Mouse (Mus musculus) testis, postnatal 10 days (tissue): Measurements from ENCODE around the gene Eif4g3.

Experiments
- DNase-seq: peaks from one replicate; pipeline ENCODE4 v3.0.0; 2021; ENCODE audit warnings: low spot score

Eif4g3 gene

GRCm38 (mm10) chr4:138102413-138102812 is 109.6 kb downstream of the Eif4g3 start:
- no peak for DNase-seq

GRCm38 (mm10) chr4:138104967-138105366 is 112.1 kb downstream of the Eif4g3 start:
- no peak for DNase-seq

GRCm38 (mm10) chr4:138107441-138108409 is 114.9 kb downstream of the Eif4g3 start:
- DNase-seq = no peak

GRCm38 (mm10) chr4:138108541-138108940 is 115.7 kb downstream of the Eif4g3 start:
- no peak for DNase-seq

GRCm38 (mm10) chr4:138109332-138109731 is 116.5 kb downstream of the Eif4g3 start:
- DNase-seq = no peak

GRCm38 (mm10) chr4:138111858-138112257 is 119.0 kb downstream of the Eif4g3 start:
- DNase-seq = peak; percentile 48

GRCm38 (mm10) chr4:138119740-138120139 is 126.9 kb downstream of the Eif4g3 start:
- DNase-seq = no peak

- no peak for DNase-seq
These were observed 131.2 kb downstream of the Eif4g3 start for GRCm38 (mm10) chr4:138124046-138124445.

GRCm38 (mm10) chr4:138127371-138127770 is 134.5 kb downstream of the Eif4g3 start:
- no peak for DNase-seq

- DNase-seq = no peak
These were observed 135.0 kb downstream of the Eif4g3 start for GRCm38 (mm10) chr4:138127781-138128180.

- no peak for DNase-seq
These were observed 137.3 kb downstream of the Eif4g3 start for GRCm38 (mm10) chr4:138130149-138130548.

- peak; percentile 70 for DNase-seq
These were observed 138.4 kb downstream of the Eif4g3 start for GRCm38 (mm10) chr4:138131226-138131625.

- DNase-seq = no peak
These were observed 138.9 kb downstream of the Eif4g3 start for GRCm38 (mm10) chr4:138131716-138132115.

GRCm38 (mm10) chr4:138133360-138133759 is 140.5 kb downstream of the Eif4g3 start:
- no peak for DNase-seq

- DNase-seq = no peak
These were observed 144.5 kb downstream of the Eif4g3 start for GRCm38 (mm10) chr4:138137336-138137735.

- no peak for DNase-seq
These were observed 145.0 kb downstream of the Eif4g3 start for GRCm38 (mm10) chr4:138137804-138138203.

- DNase-seq = no peak
These were observed 145.4 kb downstream of the Eif4g3 start for GRCm38 (mm10) chr4:138138219-138138618.

- no peak for DNase-seq
These were observed 148.5 kb downstream of the Eif4g3 start for GRCm38 (mm10) chr4:138141358-138141757.

GRCm38 (mm10) chr4:138147176-138147575 is 154.4 kb downstream of the Eif4g3 start:
- DNase-seq = no peak

GRCm38 (mm10) chr4:138149977-138150376 is 157.2 kb downstream of the Eif4g3 start:
- no peak for DNase-seq

GRCm38 (mm10) chr4:138151226-138151625 is 158.4 kb downstream of the Eif4g3 start:
- no peak for DNase-seq

GRCm38 (mm10) chr4:138153980-138154379 is 161.2 kb downstream of the Eif4g3 start:
- DNase-seq = peak; percentile 69

- DNase-seq = no peak
These were observed 168.1 kb downstream of the Eif4g3 start for GRCm38 (mm10) chr4:138160918-138161317.

- DNase-seq = no peak
These were observed 168.7 kb downstream of the Eif4g3 start for GRCm38 (mm10) chr4:138161550-138161949.
